In genomic region chr4:151995371-151996172, GRCm38 (mm10) we compare ENCODE assay signal across 8 mouse cellular contexts. TPM values are rescaled to one million over a fixed set of nuclear protein-coding genes. Genes with fewer than 3 reads are reported as not detected.
DNase-seq lines count a peak whose midpoint lies in the region; ATAC-seq and TF ChIP-seq lines count a peak whose summit lies in the region.

No protein-coding gene starts in this region.

- TF ChIP-seq CTCF in heart, adult 2 months (IDR thresholded peaks at IDR 0.05), result no peak
- TF ChIP-seq CTCF in C2C12 (IDR thresholded peaks at IDR 0.05; ENCODE audit: control insufficient read depth, insufficient read depth, insufficient read length), result no peak
- TF ChIP-seq CTCF in hindbrain, postnatal 0 days (IDR thresholded peaks at IDR 0.05; ENCODE audit: low read depth), result no peak

- H3K9me3 ChIP-seq in embryonic facial prominence, embryonic 11.5 days (replicated peaks; ENCODE audit: control insufficient read depth, low read length), result no peaks in the 10 kb centered on the region
- no peaks in the 10 kb centered on the region for H3K9me3 ChIP-seq in hindbrain, postnatal 0 days (ENCODE audit: low read length)
- no peaks in the 10 kb centered on the region for H3K9me3 ChIP-seq in midbrain, embryonic 10.5 days (replicated peaks)

- H3K79me3 ChIP-seq in C2C12 (ENCODE audit: low read depth), result peaks cover 9% of the 10 kb centered on the region

- WGBS in heart, adult 2 months, result 2% methylated on average over 82 of the region's 111 CpGs
- under 1% methylated on average over 63 of the region's 111 CpGs for WGBS in embryonic facial prominence, embryonic 11.5 days
- 3% methylated on average over 68 of the region's 111 CpGs for WGBS in hindbrain, postnatal 0 days
- 1% methylated on average over 96 of the region's 111 CpGs for WGBS in midbrain, embryonic 10.5 days

- peak; percentile 43 for TF ChIP-seq POLR2A in heart, adult 2 months (IDR thresholded peaks at IDR 0.05; ENCODE audit: insufficient read depth, low read depth, low read length)

- H3K79me2 ChIP-seq in heart, adult 2 months (replicated peaks; ENCODE audit: control insufficient read depth, insufficient read depth, low read length), result peaks cover 4% of the 10 kb centered on the region; the same call in 1 of the 2 replicates
- H3K79me2 ChIP-seq in C2C12 (ENCODE audit: control insufficient read depth, insufficient read depth), result peaks cover 43% of the 10 kb centered on the region

- H3K4me2 ChIP-seq in embryonic facial prominence, embryonic 11.5 days (ENCODE audit: low read depth, low read length), result peak overlapping the region; percentile 64
- peak overlapping the region; percentile 75 for H3K4me2 ChIP-seq in hindbrain, postnatal 0 days (ENCODE audit: low read depth, low read length)

- no peaks in the 10 kb centered on the region; the same call in 1 of the 2 replicates for H3K36me3 ChIP-seq in heart, adult 2 months (ENCODE audit: control insufficient read depth, insufficient read depth, low read length)
- H3K36me3 ChIP-seq in C2C12 (ENCODE audit: control insufficient read depth, insufficient read depth), result peaks cover 30% of the 10 kb centered on the region
- peaks cover 7% of the 10 kb centered on the region for H3K36me3 ChIP-seq in embryonic facial prominence, embryonic 11.5 days (replicated peaks; ENCODE audit: control insufficient read depth, insufficient read depth, low read depth, low read length)
- H3K36me3 ChIP-seq in hindbrain, postnatal 0 days (ENCODE audit: insufficient read depth, low read length), result peaks cover 19% of the 10 kb centered on the region; the same call in 1 of the 2 replicates
- H3K36me3 ChIP-seq in midbrain, embryonic 10.5 days, result peaks cover 30% of the 10 kb centered on the region

- H3K4me1 ChIP-seq in heart, adult 2 months (ENCODE audit: control insufficient read depth, insufficient read depth, low read length), result 0 out of 2 replicates have a peak, but pooled peaks cover 3% of the 10 kb centered on the region
- peaks cover 4% of the 10 kb centered on the region for H3K4me1 ChIP-seq in embryonic facial prominence, embryonic 11.5 days (ENCODE audit: control insufficient read depth, insufficient read depth, low read length)
- peaks cover 7% of the 10 kb centered on the region; the same call in 1 of the 2 replicates for H3K4me1 ChIP-seq in hindbrain, postnatal 0 days (ENCODE audit: insufficient read depth, low read length)
- peaks cover 35% of the 10 kb centered on the region for H3K4me1 ChIP-seq in midbrain, embryonic 10.5 days

- intact Hi-C loops in heart, adult 2 months (cut with DNase I), result no loop called here

- H3K27ac ChIP-seq in heart, adult 2 months, result peak overlapping the region; percentile 84
- peak overlapping the region; percentile 82 for H3K27ac ChIP-seq in embryonic facial prominence, embryonic 11.5 days (replicated peaks; ENCODE audit: low read depth, low read length)
- H3K27ac ChIP-seq in hindbrain, postnatal 0 days, result peak overlapping the region; percentile 62
- peak overlapping the region; percentile 96 for H3K27ac ChIP-seq in midbrain, embryonic 10.5 days (replicated peaks)

- peak; percentile 4; the same call in 1 of the 2 replicates for ATAC-seq in embryonic facial prominence, embryonic 11.5 days (replicated peaks; ENCODE audit: insufficient number of reproducible peaks, low FRiP score, low TSS enrichment, low read depth)
- ATAC-seq in hindbrain, postnatal 0 days, result no peak; the same call in 1 of the 2 replicates

- H3ac ChIP-seq in C2C12 (ENCODE audit: control insufficient read depth, insufficient read length, low read depth), result peak overlapping the region; percentile 97

- no peak for TF ChIP-seq EP300 in heart, adult 2 months (IDR thresholded peaks at IDR 0.05; ENCODE audit: insufficient read depth, low read depth, low read length)

- H3K4me3 ChIP-seq in heart, adult 2 months, result peak overlapping the region; percentile 94
- H3K4me3 ChIP-seq in C2C12 (ENCODE audit: insufficient read depth, poor library complexity, severe bottlenecking), result peak overlapping the region; percentile 76
- peak overlapping the region; percentile 100 for H3K4me3 ChIP-seq in embryonic facial prominence, embryonic 11.5 days (ENCODE audit: low read depth, low read length)
- H3K4me3 ChIP-seq in hindbrain, postnatal 0 days (ENCODE audit: low read length), result peak overlapping the region; percentile 99
- H3K4me3 ChIP-seq in midbrain, embryonic 10.5 days, result peak overlapping the region; percentile 95

- H3K9ac ChIP-seq in heart, adult 2 months (ENCODE audit: low read depth, low read length), result peak overlapping the region; percentile 98
- peak overlapping the region; percentile 93 for H3K9ac ChIP-seq in embryonic facial prominence, embryonic 11.5 days (replicated peaks; ENCODE audit: low read length)
- H3K9ac ChIP-seq in hindbrain, postnatal 0 days (replicated peaks; ENCODE audit: low read length), result peak overlapping the region; percentile 82

- peak; percentile 57 to 58 for DNase-seq in heart, adult 2 months
- no peak for DNase-seq in heart, adult 9 months (ENCODE audit: low spot score in 2 of 2)
- no peak for DNase-seq in embryonic facial prominence, embryonic 11.5 days (ENCODE audit: low spot score)
- DNase-seq in hindbrain, postnatal 0 days (ENCODE audit: low spot score), result peak; percentile 26
- DNase-seq in midbrain, embryonic 10.5 days (ENCODE audit: low spot score), result no peak
- peak; percentile 48 to 76 for DNase-seq in thymus, postnatal 36 days
- no peak for DNase-seq in urinary bladder, postnatal 25 days (ENCODE audit: low spot score)

- no peaks in the 10 kb centered on the region for H3K27me3 ChIP-seq in heart, adult 2 months (ENCODE audit: control insufficient read depth, insufficient read depth, low read length)
- H3K27me3 ChIP-seq in C2C12 (ENCODE audit: control insufficient read depth, insufficient read depth, insufficient read length), result no peaks in the 10 kb centered on the region
- H3K27me3 ChIP-seq in embryonic facial prominence, embryonic 11.5 days (ENCODE audit: control insufficient read depth, insufficient read depth, low read length), result no peaks in the 10 kb centered on the region
- no peaks in the 10 kb centered on the region for H3K27me3 ChIP-seq in hindbrain, postnatal 0 days (ENCODE audit: insufficient read depth, low read length)
- peaks cover 20% of the 10 kb centered on the region; the same call in 1 of the 2 replicates for H3K27me3 ChIP-seq in midbrain, embryonic 10.5 days (ENCODE audit: low read depth, poor library complexity, severe bottlenecking)

TF ChIP-seq in C2C12, 6 proteins besides CTCF, POLR2A, EP300 and RAD21:
- TF ChIP-seq USF1 (IDR thresholded peaks at IDR 0.05; ENCODE audit: low read depth) (no peak), MYOG (IDR thresholded peaks at IDR 0.05; ENCODE audit: control insufficient read depth, extremely low read depth, insufficient read length) (no peak), MAX (IDR thresholded peaks at IDR 0.05) (no peak)
TF ChIP-seq in C2C12: peak in this region for 0.

RNA-seq across cellular contexts. Expression of gene Phf13, which starts 0.5 kb away (rescaled TPM):
- total RNA-seq in heart, adult 2 months (2021), result 1 to 10 TPM; 4.5 to 4.8 TPM
- 3.0 and 3.7 TPM in 2 replicates for polyA plus RNA-seq in heart, adult 2 months (2012; rRNA removed)
- polyA plus RNA-seq in C2C12 (2012; fragmentation: generic; extraction: Trizol), result 18.8 TPM
- 23.1 and 25.8 TPM in 2 replicates for polyA plus RNA-seq in embryonic facial prominence, embryonic 11.5 days (2014; fragmentation: Nextera tagmentation; extraction: Ambion mirVana)
- total RNA-seq in hindbrain, postnatal 0 days (2014; rRNA removed), result 19.9 and 20.8 TPM in 2 replicates
- 14.6 and 15.0 TPM in 2 replicates for polyA plus RNA-seq in hindbrain, postnatal 0 days (2015; fragmentation: Nextera tagmentation; extraction: Ambion mirVana)
- polyA plus RNA-seq in midbrain, embryonic 10.5 days (2016; fragmentation: Nextera tagmentation; extraction: Ambion mirVana), result 23.9 and 30.4 TPM in 2 replicates

RNA-seq across cellular contexts. Expression of gene Thap3, which starts 6.8 kb away (rescaled TPM):
- total RNA-seq in heart, adult 2 months (2021), result 10 to 100 TPM; 12.0 to 13.5 TPM
- polyA plus RNA-seq in heart, adult 2 months (2012; rRNA removed), result 20.8 and 27.6 TPM in 2 replicates
- polyA plus RNA-seq in C2C12 (2012; fragmentation: generic; extraction: Trizol), result 32.8 TPM
- 22.2 and 22.4 TPM in 2 replicates for polyA plus RNA-seq in embryonic facial prominence, embryonic 11.5 days (2014; fragmentation: Nextera tagmentation; extraction: Ambion mirVana)
- 12.1 and 14.9 TPM in 2 replicates for total RNA-seq in hindbrain, postnatal 0 days (2014; rRNA removed)
- 42.1 and 47.3 TPM in 2 replicates for polyA plus RNA-seq in hindbrain, postnatal 0 days (2015; fragmentation: Nextera tagmentation; extraction: Ambion mirVana)
- polyA plus RNA-seq in midbrain, embryonic 10.5 days (2016; fragmentation: Nextera tagmentation; extraction: Ambion mirVana), result 32.1 and 36.2 TPM in 2 replicates

RNA-seq across cellular contexts. Expression of gene Klhl21, which starts 13.0 kb away (rescaled TPM):
- 10 to 100 TPM; 69.9 to 93.5 TPM for total RNA-seq in heart, adult 2 months (2021)
- 50.4 and 56.2 TPM in 2 replicates for polyA plus RNA-seq in heart, adult 2 months (2012; rRNA removed)
- polyA plus RNA-seq in C2C12 (2012; fragmentation: generic; extraction: Trizol), result 36.2 TPM
- polyA plus RNA-seq in embryonic facial prominence, embryonic 11.5 days (2014; fragmentation: Nextera tagmentation; extraction: Ambion mirVana), result 3.2 TPM in 2 replicates
- 12.3 and 14.0 TPM in 2 replicates for total RNA-seq in hindbrain, postnatal 0 days (2014; rRNA removed)
- 4.5 and 4.8 TPM in 2 replicates for polyA plus RNA-seq in hindbrain, postnatal 0 days (2015; fragmentation: Nextera tagmentation; extraction: Ambion mirVana)
- polyA plus RNA-seq in midbrain, embryonic 10.5 days (2016; fragmentation: Nextera tagmentation; extraction: Ambion mirVana), result 6.9 and 8.5 TPM in 2 replicates

RNA-seq across cellular contexts. Expression of gene Zbtb48, which starts 31.9 kb away (rescaled TPM):
- 1 to 10 TPM; 4.3 to 5.6 TPM for total RNA-seq in heart, adult 2 months (2021)
- polyA plus RNA-seq in heart, adult 2 months (2012; rRNA removed), result 5.0 and 8.8 TPM in 2 replicates
- polyA plus RNA-seq in C2C12 (2012; fragmentation: generic; extraction: Trizol), result 8.6 TPM
- 21.1 and 21.5 TPM in 2 replicates for polyA plus RNA-seq in embryonic facial prominence, embryonic 11.5 days (2014; fragmentation: Nextera tagmentation; extraction: Ambion mirVana)
- 7.0 and 8.6 TPM in 2 replicates for total RNA-seq in hindbrain, postnatal 0 days (2014; rRNA removed)
- polyA plus RNA-seq in hindbrain, postnatal 0 days (2015; fragmentation: Nextera tagmentation; extraction: Ambion mirVana), result 10.7 and 16.2 TPM in 2 replicates
- polyA plus RNA-seq in midbrain, embryonic 10.5 days (2016; fragmentation: Nextera tagmentation; extraction: Ambion mirVana), result 18.7 and 25.6 TPM in 2 replicates

RNA-seq across cellular contexts. Expression of gene Tas1r1, which starts 42.8 kb away (rescaled TPM):
- under 1 TPM; 0.08 to 0.11 TPM for total RNA-seq in heart, adult 2 months (2021)
- polyA plus RNA-seq in heart, adult 2 months (2012; rRNA removed), result 0.08 TPM in 1 of 2 replicates, not detected in the other
- polyA plus RNA-seq in C2C12 (2012; fragmentation: generic; extraction: Trizol), result 0.27 TPM
- polyA plus RNA-seq in embryonic facial prominence, embryonic 11.5 days (2014; fragmentation: Nextera tagmentation; extraction: Ambion mirVana), result 0.25 and 0.55 TPM in 2 replicates
- total RNA-seq in hindbrain, postnatal 0 days (2014; rRNA removed), result 0.42 and 0.93 TPM in 2 replicates
- 1.7 TPM in 2 replicates for polyA plus RNA-seq in hindbrain, postnatal 0 days (2015; fragmentation: Nextera tagmentation; extraction: Ambion mirVana)
- polyA plus RNA-seq in midbrain, embryonic 10.5 days (2016; fragmentation: Nextera tagmentation; extraction: Ambion mirVana), result 0.73 and 0.75 TPM in 2 replicates

Comparison
In these comparisons a context has a peak if more than half of its experiments do, and no peak if none do; other contexts are left out.
1. DNase-seq: peak in heart, adult 2 months (2 of 2), hindbrain, postnatal 0 days (single experiment) and thymus, postnatal 36 days (2 of 2); none in heart, adult 9 months (0 of 2), embryonic facial prominence, embryonic 11.5 days (single experiment), midbrain, embryonic 10.5 days (single experiment) and urinary bladder, postnatal 25 days (single experiment).
2. Peak in every context shown above with its lines, with median percentiles within 50 percentile points of each other: H3K27ac ChIP-seq, H3K4me3 ChIP-seq and H3K9ac ChIP-seq.